Mouse (Mus musculus) ovary, adult 18-20 months (tissue): Measurements from ENCODE around the gene Tdrd12.
"Not testable (repeated sequence)": the region's sequence is repeated elsewhere in the genome, so short reads cannot be mapped to it uniquely, and the experiment has no call there.

Experiments
- DNase-seq: peaks from one replicate; pipeline ENCODE4 v3.0.0; 2022; ENCODE audit warnings: low spot score, mixed read lengths

The Tdrd12 gene

GRCm38 (mm10) chr7:35555224-35556204 lies 18.0 kb upstream of the Tdrd12 start:
- DNase-seq: peak; percentile 86

- DNase-seq: no peak
Observed at GRCm38 (mm10) chr7:35554605-35555175, 17.1 kb upstream of the Tdrd12 start.

- DNase-seq: no peak
Observed at GRCm38 (mm10) chr7:35553751-35554604, 16.4 kb upstream of the Tdrd12 start.

GRCm38 (mm10) chr7:35545881-35546280 lies 8.3 kb upstream of the Tdrd12 start:
- no peak for DNase-seq

- no peak for DNase-seq
Observed at GRCm38 (mm10) chr7:35535750-35536512, 1.6 kb downstream of the Tdrd12 start.

GRCm38 (mm10) chr7:35530544-35530943 lies 7.0 kb downstream of the Tdrd12 start:
- not testable (repeated sequence) for DNase-seq

GRCm38 (mm10) chr7:35530026-35530425 lies 7.5 kb downstream of the Tdrd12 start:
- no peak for DNase-seq

GRCm38 (mm10) chr7:35526795-35527194 lies 10.8 kb downstream of the Tdrd12 start:
- DNase-seq: no peak

- DNase-seq: no peak
Observed at GRCm38 (mm10) chr7:35501995-35502394, 35.5 kb downstream of the Tdrd12 start.

GRCm38 (mm10) chr7:35497516-35497915 lies 40.0 kb downstream of the Tdrd12 start:
- no peak for DNase-seq

GRCm38 (mm10) chr7:35491005-35491404 lies 46.5 kb downstream of the Tdrd12 start:
- DNase-seq: no peak

GRCm38 (mm10) chr7:35490186-35490585 lies 47.4 kb downstream of the Tdrd12 start:
- no peak for DNase-seq

- no peak for DNase-seq
Observed at GRCm38 (mm10) chr7:35486553-35486952, 51.0 kb downstream of the Tdrd12 start.

GRCm38 (mm10) chr7:35485126-35485525 lies 52.4 kb downstream of the Tdrd12 start:
- DNase-seq: no peak

- DNase-seq: no peak
Observed at GRCm38 (mm10) chr7:35476457-35476856, 61.1 kb downstream of the Tdrd12 start.

- DNase-seq: no peak
Observed at GRCm38 (mm10) chr7:35470794-35471193, 66.8 kb downstream of the Tdrd12 start.

GRCm38 (mm10) chr7:35467856-35468255 lies 69.7 kb downstream of the Tdrd12 start:
- no peak for DNase-seq

GRCm38 (mm10) chr7:35465027-35465426 lies 72.5 kb downstream of the Tdrd12 start:
- no peak for DNase-seq

- DNase-seq: no peak
Observed at GRCm38 (mm10) chr7:35460971-35461370, 76.6 kb downstream of the Tdrd12 start.

- DNase-seq: no peak
Observed at GRCm38 (mm10) chr7:35456091-35456814, 81.3 kb downstream of the Tdrd12 start.

GRCm38 (mm10) chr7:35448867-35449266 lies 88.7 kb downstream of the Tdrd12 start:
- no peak for DNase-seq
